Mouse (Mus musculus) embryonic stem cell, embryonic (primary cell): ENCODE measurements around the gene Olfr887.

Experiments used
- CTCF ChIA-PET, 4 experiments: fragments of 300-600 bp in 2 of 4; fragments of 350-600 bp in 2 of 4; sonication (Branson Sonifier 250); formaldehyde crosslinking; loops; one replicate each; lab custom pipeline; 2022; ENCODE audit warnings: inconsistent platforms in 2 of 4; lab: Charles Lee
- POLR2A ChIA-PET, 4 experiments: fragments of 300-600 bp in 2 of 4; fragments of 350-600 bp in 2 of 4; sonication (Branson Sonifier 250); formaldehyde crosslinking; loops; one replicate each; lab custom pipeline; 2022; ENCODE audit warnings: antibody characterized with exemption in 4 of 4, inconsistent platforms in 1 of 4; lab: Charles Lee

Gene Olfr887

GRCm38 (mm10) chr9:38083772-38084171, at the start of gene Olfr887:
Gene Olfr887, plus strand, starts transcription at chr9:38084072.
- CTCF ChIA-PET: no interaction called here
- POLR2A ChIA-PET: no interaction called here

GRCm38 (mm10) chr9:38046255-38046654, 37.6 kb upstream of the Olfr887 start, which contains the start of gene Olfr884:
Gene Olfr884, plus strand, starts transcription at chr9:38046555.
- ChIA-PET POLR2A (no interaction called here), CTCF (no interaction called here)

DNA sequence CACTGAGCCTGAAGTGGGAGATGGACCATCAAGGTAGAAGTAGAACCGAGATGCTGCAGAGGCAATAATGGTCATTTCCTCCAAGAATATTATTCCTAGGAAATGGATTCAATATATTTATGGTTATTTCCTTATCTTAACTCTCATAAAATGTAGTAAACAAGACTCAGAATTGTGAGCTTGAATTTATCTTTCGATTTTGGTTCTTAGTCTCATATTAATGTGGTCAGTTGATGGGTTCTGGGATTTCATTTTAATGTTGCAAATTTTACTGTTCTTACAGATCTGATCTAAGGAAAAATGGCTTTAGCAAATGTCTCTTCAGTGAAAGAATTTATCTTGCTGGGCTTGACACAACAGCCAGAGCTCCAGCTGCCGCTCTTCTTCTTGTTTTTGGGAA, 22.9 kb upstream of the Olfr887 start, which contains the start of gene Olfr885:
Gene Olfr885 (plus strand): TSS at position 301 of the 400 bp plus-strand sequence.
- POLR2A ChIA-PET: no interaction called here
- CTCF ChIA-PET: no interaction called here

DNA sequence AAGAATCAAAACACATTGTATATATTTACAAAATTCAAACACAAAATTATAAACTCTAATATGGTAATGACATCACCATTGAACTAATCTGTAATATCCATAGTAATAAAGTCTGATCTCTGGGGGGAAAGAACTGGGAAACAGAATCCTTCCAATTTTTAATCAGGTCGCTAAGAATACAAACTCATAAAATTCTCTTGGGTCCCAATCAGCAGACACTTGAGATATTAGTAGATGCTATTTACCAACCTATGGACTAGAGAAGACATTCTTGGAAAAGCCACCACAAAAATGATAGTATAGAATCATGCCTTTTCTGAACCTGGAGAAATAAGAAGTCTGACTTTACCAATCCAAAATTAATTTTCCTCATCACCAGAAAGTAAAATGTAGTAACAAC, 24.0 kb downstream of the Olfr887 start, which contains the start of gene Olfr888:
Gene Olfr888 (plus strand): TSS at position 301 of the 400 bp plus-strand sequence.
- CTCF ChIA-PET: no interaction called here
- POLR2A ChIA-PET: no interaction called here

DNA sequence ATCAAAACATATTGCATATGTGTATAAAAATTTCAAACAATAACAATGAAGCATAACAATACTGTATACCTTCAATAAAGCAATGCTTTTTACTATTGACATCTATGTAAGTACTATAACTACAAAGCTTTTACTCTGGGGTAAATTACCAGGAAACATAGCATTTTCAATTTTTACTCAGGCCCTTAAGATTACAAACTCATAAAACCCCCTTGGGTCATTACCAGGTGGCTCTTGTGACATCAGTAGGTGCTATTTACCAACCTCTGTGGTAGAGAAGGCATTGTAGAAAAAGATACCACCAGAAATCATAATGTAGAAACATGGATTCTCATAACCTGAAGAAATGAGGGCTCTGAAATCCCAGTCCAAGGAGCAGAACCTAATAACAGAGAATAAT, 31.0 kb downstream of the Olfr887 start, which contains the start of gene Olfr889:
Gene Olfr889 (plus strand): TSS at position 301 of the 400 bp plus-strand sequence.
- ChIA-PET CTCF (no interaction called here), POLR2A (no interaction called here)
